Mouse (Mus musculus) embryonic facial prominence, embryonic 12.5 days (tissue): ENCODE data around the gene Gsto2. TPM values are rescaled to one million over a fixed set of nuclear protein-coding genes. Genes with fewer than 3 reads are reported as not detected.
A peak's percentile ranks its signal among the peaks of the same experiment; 100 is the strongest.
"Not testable (repeated sequence)": the region's sequence is repeated elsewhere in the genome, so short reads cannot be mapped to it uniquely, and the experiment has no call there.

Source experiments
- ATAC-seq: fragments of 200-750 bp; cut with Nextera tagmentation; 2 replicates; pipeline ENCODE4 v1.8.0; 2017; ENCODE audit not compliant: insufficient number of reproducible peaks, insufficient read depth, low FRiP score, low TSS enrichment
- H3K27ac ChIP-seq: fragments of 300-500 bp; sonication (generic); 2 replicates; pipeline ENCODE4 v1.5.1; 2016; ENCODE audit warnings: mild to moderate bottlenecking
- H3K27me3 ChIP-seq: fragments of 300-500 bp; sonication (generic); 2 replicates; pipeline ENCODE4 v1.6.1; 2016; ENCODE audit warnings: mild to moderate bottlenecking, moderate library complexity
- H3K36me3 ChIP-seq: fragments of 300-500 bp; sonication (generic); 2 replicates; pipeline ENCODE4 v1.6.1; 2016; ENCODE audit warnings: mild to moderate bottlenecking
- H3K4me1 ChIP-seq: fragments of 300-500 bp; sonication (generic); 2 replicates; pipeline ENCODE4 v1.6.1; 2016
- H3K4me2 ChIP-seq: fragments of 300-500 bp; sonication (generic); replicated peaks from 2 replicates; pipeline ENCODE4 v1.6.1; 2016; ENCODE audit warnings: mild to moderate bottlenecking, moderate library complexity
- H3K4me3 ChIP-seq: fragments of 300-500 bp; sonication (generic); 2 replicates; pipeline ENCODE4 v1.5.1; 2016; ENCODE audit warnings: mild to moderate bottlenecking
- H3K9ac ChIP-seq: fragments of 300-500 bp; sonication (generic); 2 replicates; pipeline ENCODE4 v1.6.1; 2016; ENCODE audit warnings: mild to moderate bottlenecking, moderate library complexity
- H3K9me3 ChIP-seq: fragments of 300-500 bp; sonication (generic); 2 replicates; pipeline ENCODE4 v1.6.1; 2016; ENCODE audit warnings: mild to moderate bottlenecking, moderate library complexity
- WGBS: fragments of 180-500 bp; shearing (Covaris S2); methylation state at CpG from one replicate; pipeline ENCODE4 v1.1.7; 2016; 5-methylcytosine and 5-hydroxymethylcytosine counted together
- polyA plus RNA-seq: library from polyadenylated mRNA; unstranded; fragments of >200 nt; fragmentation: Nextera tagmentation; extraction: Ambion mirVana; gene quantifications from 2 replicates; pipeline ENCODE4 v1.2.1, GENCODE M21; 2016

Gsto2 gene
- polyA plus RNA-seq, 1 experiment from 2014 or later = 1.6 TPM

DNA sequence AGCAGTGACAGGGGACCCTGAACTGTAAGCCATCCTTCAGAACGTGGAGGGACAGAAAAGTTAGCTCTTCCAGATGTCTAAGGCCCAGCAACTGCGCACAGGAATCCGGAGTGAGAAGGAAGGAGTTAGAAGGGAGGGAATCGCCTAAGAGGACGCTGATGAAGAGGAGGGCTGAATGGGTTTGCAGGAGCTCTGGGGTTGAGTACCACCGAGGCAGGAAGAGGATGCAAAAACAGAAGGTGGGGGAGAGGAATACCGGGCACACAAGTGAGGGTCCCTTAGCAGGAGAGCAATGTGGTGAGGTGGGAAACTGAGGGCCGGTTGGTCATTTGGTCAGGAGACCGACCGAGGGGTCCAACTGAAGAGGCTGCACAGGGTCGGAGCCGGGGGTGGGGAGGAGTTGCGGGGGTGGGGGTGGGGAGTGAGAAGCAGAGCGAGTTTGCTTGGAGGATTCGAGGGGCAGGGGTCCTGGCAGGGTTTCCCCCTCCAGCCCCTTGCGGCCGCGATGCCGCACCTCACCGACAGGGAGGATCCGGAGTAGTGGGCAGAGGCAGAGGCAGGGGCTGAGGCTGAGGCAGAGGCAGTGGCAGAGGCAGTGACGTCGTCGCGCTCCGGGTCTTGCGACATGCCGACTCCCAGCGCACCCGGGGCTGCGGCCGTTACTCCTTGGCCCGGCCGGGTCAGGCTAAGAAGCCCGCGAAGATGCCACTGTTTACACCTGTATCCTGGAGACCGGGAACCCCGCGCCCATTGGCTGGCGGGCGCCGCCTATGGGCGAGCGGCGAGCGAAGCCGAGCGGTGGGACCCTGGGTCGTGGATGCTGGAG is 28.4 kb upstream of the Gsto2 start:
- Histone ChIP-seq H3K9me3 (no peaks in the 10 kb centered on the region), H3K27ac (no peak overlapping the region), H3K36me3 (no peaks in the 10 kb centered on the region), H3K4me1 (no peaks in the 10 kb centered on the region), H3K27me3 (0 out of 2 replicates have a peak, but pooled peaks cover 11% of the 10 kb centered on the region), H3K4me2 (peak overlapping the region; percentile 87), H3K9ac (peak overlapping the region; percentile 27), H3K4me3 (peak overlapping the region; percentile 52)
- 2% methylated on average over 41 of the region's 49 CpGs for WGBS
- peak; percentile 92 for ATAC-seq

DNA sequence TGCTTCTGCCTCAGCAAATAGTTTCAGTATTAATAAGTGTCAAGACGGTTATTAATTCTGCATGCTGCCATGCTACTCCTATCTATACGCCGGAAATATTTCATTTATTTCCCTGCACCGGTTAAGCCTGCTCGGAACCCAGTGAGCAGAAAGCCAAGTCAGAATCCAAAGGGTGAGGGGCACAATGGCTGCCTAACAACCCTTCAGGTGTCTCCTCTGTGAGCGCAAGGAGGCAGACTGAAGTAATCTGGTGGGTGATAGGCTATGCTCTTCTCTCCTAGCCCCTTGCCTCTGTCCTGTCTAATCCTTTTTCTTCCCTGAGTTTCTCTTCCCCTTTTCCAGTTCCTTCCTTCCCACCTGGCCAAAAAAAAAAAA is 27.8 kb upstream of the Gsto2 start:
- H3K4me3 ChIP-seq = peak overlapping the region; percentile 52
- H3K36me3 ChIP-seq = no peaks in the 10 kb centered on the region
- 0 out of 2 replicates have a peak, but pooled peaks cover 11% of the 10 kb centered on the region for H3K27me3 ChIP-seq
- H3K27ac ChIP-seq = no peak overlapping the region
- H3K9me3 ChIP-seq = no peaks in the 10 kb centered on the region
- peak overlapping the region; percentile 27; the same call in 1 of the 2 replicates for H3K9ac ChIP-seq
- no peaks in the 10 kb centered on the region for H3K4me1 ChIP-seq
- WGBS = 0% methylated on average over 6 of the region's 6 CpGs
- H3K4me2 ChIP-seq = peak overlapping the region; percentile 87
- ATAC-seq = 0 out of 2 replicates have a peak, but pooled peaks have one; percentile 60

DNA sequence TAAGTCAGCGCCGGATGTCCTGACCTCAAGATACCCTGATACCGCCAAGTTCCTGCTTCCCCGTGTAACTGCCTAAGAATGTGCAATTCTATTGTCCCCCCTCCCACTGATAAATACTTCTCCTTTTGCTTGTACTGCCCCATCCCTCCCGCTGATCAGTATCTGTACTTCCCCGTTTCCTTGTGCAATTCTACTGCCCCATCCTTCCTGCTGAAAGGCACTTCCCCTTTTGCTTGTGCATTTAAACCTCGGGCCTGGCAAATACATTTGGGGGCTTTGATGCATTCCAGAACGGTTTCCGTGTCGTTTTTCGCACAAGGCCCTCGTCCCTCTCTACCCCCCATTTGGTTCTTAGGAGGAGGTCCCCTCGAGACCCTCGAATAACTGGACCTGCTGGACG is 24.1 kb upstream of the Gsto2 start:
- not testable (repeated sequence) for ATAC-seq

DNA sequence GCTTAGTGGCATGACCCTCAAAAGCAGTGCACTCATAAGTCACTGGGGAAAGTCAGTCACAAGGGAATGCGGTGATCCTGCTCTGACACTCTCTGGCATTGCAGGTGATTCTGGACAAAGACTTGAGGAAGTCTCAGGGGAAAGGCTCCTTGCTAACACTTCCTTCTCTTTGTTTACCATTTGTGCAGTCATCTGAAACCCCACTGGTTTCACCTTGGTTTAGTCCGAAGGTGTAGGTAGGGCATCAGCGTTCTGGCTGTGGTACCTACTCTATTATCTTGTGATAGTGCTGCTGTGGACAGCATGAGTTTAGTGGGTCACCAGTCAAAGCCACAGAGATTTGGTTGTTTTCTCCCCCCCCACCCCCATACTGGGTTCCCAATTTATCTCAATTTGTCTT is 15.6 kb upstream of the Gsto2 start:
- 83% methylated on average over 3 of the region's 3 CpGs for WGBS
- Histone ChIP-seq H3K4me2 (no peak overlapping the region), H3K27ac (no peak overlapping the region)

More for the DNA sequence above, 24.1 kb upstream of the Gsto2 start:
- WGBS = 80% methylated on average over 15 of the region's 15 CpGs
- not testable (repeated sequence) for H3K4me3 ChIP-seq, H3K36me3 ChIP-seq, H3K9me3 ChIP-seq, H3K4me1 ChIP-seq, H3K4me2 ChIP-seq, H3K27me3 ChIP-seq, H3K27ac ChIP-seq, H3K9ac ChIP-seq

DNA sequence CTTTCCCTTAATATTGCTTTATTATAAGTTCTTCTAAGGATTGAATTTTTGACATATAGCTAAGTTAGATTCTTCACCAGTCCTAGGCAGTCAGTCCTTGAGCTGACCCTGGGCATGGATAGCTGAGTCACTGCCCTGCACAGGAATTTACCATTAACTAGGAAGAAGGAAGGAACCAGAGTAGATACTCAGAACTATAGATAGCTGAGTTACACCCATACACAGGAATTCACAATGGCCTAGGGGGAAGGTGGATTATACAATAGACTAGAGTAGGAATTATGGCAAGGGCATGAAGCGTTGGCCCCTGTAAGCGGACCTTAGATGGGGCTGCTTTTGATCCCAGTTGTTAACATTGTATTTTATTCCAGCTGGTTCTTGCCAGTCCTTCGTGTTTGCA is 13.2 kb upstream of the Gsto2 start:
- not testable (repeated sequence) for ATAC-seq, H3K9me3 ChIP-seq, H3K27me3 ChIP-seq, H3K9ac ChIP-seq, H3K4me3 ChIP-seq, H3K36me3 ChIP-seq, H3K27ac ChIP-seq, H3K4me2 ChIP-seq
- H3K4me1 ChIP-seq = peaks cover 13% of the 10 kb centered on the region; the same call in 1 of the 2 replicates
- 91% methylated on average over 3 of the region's 3 CpGs for WGBS

More for the DNA sequence above, 15.6 kb upstream of the Gsto2 start:
- H3K36me3 ChIP-seq = no peaks in the 10 kb centered on the region
- H3K9ac ChIP-seq = no peak overlapping the region
- no peak for ATAC-seq
- H3K9me3 ChIP-seq = no peaks in the 10 kb centered on the region
- H3K4me1 ChIP-seq = peaks cover 10% of the 10 kb centered on the region; the same call in 1 of the 2 replicates
- no peak overlapping the region for H3K4me3 ChIP-seq
- H3K27me3 ChIP-seq = no peaks in the 10 kb centered on the region

DNA sequence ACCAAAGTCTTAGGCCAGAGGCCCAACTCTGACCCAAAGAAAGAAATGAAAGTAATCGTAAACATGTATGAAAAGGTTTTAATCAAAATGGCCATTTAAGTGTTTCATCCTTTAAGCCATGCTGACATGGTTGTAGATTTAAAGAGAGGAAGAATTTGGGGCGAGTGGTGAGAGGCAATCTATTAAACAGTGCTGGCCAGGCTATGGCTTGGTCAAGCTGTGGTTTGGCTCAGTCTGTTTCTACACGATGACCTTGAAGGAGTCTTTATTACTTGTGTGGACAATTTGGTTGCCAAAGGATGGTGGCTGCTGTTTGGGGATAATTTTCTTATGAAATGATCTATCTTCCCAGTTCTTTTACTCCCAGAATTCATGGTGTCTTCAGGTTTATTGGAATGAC is 12.3 kb upstream of the Gsto2 start:
- H3K27me3 ChIP-seq = no peaks in the 10 kb centered on the region
- H3K36me3 ChIP-seq = peaks cover 7% of the 10 kb centered on the region; the same call in 1 of the 2 replicates
- ATAC-seq = no peak
- no peak overlapping the region for H3K27ac ChIP-seq
- no peak overlapping the region for H3K4me3 ChIP-seq
- 87% methylated on average over 3 of the region's 3 CpGs for WGBS
- H3K9ac ChIP-seq = no peak overlapping the region
- no peak overlapping the region for H3K4me2 ChIP-seq
- H3K9me3 ChIP-seq = no peaks in the 10 kb centered on the region
- peaks cover 13% of the 10 kb centered on the region; the same call in 1 of the 2 replicates for H3K4me1 ChIP-seq

DNA sequence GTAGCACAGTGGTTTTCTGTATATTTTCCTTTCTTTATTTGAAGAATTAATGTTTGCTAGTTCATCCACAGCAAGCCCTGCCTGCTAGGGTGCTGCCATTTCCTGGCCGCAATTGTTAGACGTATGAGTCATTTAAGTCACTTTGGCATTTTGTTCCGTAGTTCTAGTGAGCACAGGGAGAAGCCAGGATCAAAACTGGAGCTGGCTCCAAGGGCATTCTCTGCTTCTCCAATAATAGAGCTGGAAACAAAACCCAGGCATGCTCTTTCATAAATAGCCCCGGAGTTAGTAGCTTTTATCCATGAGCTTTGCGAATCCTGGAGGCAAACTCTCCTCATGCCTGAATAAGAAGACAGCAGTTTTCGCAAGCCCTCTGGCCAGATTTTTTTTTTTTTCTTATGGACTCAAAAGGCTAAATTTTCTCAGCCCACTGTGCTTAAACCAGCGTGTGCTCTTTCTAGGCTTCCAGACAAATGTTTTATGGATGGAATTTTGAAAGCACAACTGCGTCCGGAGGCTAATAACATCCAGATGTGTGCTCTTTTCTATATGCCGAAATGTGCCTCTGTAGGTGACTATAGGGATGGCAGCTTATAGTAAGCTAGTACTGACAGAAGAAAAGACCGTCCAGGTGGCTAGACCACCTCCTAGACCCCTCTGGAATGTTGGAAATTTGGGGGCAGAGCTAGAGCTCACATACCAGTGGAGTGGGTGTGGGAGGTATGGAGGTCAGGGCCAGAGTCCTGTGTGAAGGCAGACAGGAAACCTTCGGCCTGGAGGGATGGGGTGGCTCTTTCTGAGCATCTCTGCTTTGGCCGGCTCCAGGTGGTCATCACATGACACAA is 11.2 kb upstream of the Gsto2 start:
- peak overlapping the region; percentile 86 for H3K4me2 ChIP-seq
- peaks cover 13% of the 10 kb centered on the region; the same call in 1 of the 2 replicates for H3K4me1 ChIP-seq
- peaks cover 12% of the 10 kb centered on the region; the same call in 1 of the 2 replicates for H3K36me3 ChIP-seq
- no peaks in the 10 kb centered on the region for H3K27me3 ChIP-seq
- H3K4me3 ChIP-seq = peak overlapping the region; percentile 70
- WGBS = 7% methylated on average over 13 of the region's 13 CpGs
- peak; percentile 82 for ATAC-seq
- no peaks in the 10 kb centered on the region for H3K9me3 ChIP-seq
- H3K9ac ChIP-seq = peak overlapping the region; percentile 80
- peak overlapping the region; percentile 90 for H3K27ac ChIP-seq

DNA sequence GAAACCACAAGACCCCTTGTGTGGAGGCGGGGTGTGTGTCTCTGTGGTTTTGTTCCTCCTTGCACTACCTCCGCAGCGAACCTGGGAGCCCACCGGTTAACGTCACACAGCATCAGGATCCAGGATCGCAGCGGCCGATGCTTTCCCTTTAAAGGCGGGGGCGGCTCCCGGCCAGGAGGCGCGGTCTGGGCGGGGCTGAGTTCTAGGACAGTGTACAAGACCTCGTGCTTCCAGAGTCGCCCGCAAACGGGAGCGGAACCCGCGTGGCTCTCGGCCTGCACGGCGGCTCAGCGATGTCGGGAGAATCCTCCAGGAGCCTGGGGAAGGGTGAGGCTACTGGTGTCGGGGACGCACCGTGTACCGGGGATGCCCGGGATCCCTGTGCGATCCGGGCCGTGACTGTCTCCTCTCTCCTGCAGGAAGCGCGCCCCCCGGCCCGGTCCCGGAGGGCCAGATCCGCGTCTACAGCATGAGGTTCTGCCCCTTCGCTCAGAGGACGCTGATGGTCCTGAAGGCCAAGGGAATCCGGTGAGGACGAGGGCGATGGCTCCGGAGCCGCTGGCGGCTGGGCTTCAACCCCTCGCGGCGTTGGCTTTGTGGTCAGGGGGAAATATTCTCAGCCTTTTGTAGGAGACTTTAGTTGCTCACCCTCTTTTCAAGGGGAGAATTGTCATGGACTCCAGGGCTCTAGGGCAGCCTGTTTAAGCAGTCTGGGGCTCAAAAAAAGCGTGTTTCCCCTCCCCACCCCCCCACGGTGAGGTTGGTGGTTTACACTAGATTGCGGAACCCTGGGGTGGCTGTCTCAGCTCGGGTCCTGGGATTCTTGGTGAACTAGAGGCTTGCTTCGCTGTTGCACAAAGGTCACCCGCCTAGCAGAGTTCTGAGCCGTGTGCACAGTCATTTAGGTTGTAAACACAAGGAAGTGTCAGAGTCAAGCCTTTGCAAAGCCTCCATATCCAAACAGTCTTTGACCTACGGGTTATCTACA is 10.2 kb upstream of the Gsto2 start, which contains the start of gene Gsto1:
Gene Gsto1, plus strand, starts transcription at position 175 of the 988 bp plus-strand sequence.
- Histone ChIP-seq H3K4me3 (peak within 1 kb of the TSS; percentile 70), H3K4me1 (peaks cover 13% of the 10 kb centered on the region; the same call in 1 of the 2 replicates), H3K9ac (peak within 1 kb of the TSS; percentile 80), H3K27me3 (no peaks in the 10 kb centered on the region), H3K9me3 (no peaks in the 10 kb centered on the region), H3K27ac (peak within 1 kb of the TSS; percentile 90), H3K36me3 (peaks cover 21% of the 10 kb centered on the region), H3K4me2 (peak within 1 kb of the TSS; percentile 86)
- WGBS = under 1% methylated on average over 60 of the region's 60 CpGs
- peak; percentile 91 for ATAC-seq

DNA sequence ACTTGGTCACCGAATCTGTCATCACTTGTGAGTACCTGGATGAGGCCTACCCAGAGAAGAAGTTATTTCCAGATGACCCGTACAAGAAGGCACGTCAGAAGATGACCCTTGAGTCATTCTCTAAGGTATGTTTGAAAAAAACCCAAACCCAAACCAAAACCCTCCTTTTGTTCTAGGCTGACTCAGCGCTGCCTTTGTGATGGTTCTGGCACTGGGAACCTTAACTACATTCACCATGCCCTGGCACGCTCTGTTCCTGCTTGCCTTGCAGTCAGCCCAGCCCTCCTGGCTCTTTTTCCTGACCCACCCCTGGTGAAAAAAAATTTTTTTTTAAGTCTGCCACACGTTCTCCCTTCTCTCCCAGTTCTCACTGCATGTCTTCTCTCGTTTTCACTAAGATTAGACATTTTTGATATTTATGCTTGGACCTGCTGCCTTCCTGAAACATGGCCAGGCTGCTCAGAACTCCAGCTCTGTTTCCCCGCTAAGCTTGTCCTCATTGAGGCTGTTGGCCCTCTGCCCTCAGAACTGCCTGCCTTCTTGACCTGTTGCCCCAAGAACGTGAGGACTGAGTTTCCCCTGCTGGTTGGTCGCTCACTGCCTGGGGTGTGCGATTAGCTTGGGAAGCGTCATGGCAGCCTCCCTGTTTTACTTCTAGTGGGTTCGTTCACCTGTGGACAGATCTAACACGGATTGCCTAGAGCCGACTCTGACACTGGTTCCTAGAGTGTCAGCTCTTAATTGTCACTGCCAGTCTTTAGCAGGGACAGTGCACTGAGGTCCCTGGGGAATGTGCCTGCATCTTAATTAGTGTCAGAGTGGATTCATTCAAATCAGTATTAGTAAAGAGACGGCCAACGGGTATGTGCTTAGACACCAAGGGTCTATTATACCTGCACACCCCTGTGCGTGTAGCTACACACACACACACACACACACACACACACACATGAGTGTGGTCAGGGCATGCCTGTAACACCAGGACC is 7.1 kb upstream of the Gsto2 start:
- H3K27ac ChIP-seq = no peak overlapping the region
- no peak overlapping the region for H3K9ac ChIP-seq
- peaks cover 13% of the 10 kb centered on the region; the same call in 1 of the 2 replicates for H3K4me1 ChIP-seq
- H3K36me3 ChIP-seq = peaks cover 31% of the 10 kb centered on the region
- no peak overlapping the region for H3K4me2 ChIP-seq
- no peak for ATAC-seq
- no peak overlapping the region for H3K4me3 ChIP-seq
- H3K9me3 ChIP-seq = no peaks in the 10 kb centered on the region
- 77% methylated on average over 18 of the region's 18 CpGs for WGBS
- no peaks in the 10 kb centered on the region for H3K27me3 ChIP-seq

DNA sequence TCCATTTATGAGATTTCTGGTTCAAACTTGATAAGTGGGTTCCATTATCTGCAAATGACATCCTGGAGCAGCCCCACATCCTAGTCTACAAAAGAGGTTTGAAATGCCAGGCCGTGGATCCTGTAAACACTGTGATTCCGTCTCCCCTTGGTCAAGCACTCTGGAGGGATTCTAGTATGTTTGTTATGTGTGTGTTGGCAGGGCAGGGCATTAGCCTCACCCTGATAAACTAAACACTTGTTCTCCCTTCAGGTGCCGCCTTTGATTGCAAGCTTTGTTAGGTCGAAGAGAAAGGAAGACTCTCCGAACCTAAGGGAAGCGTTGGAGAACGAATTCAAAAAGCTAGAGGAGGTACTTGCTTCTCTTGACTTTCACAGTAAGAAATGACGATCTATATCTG is 6.2 kb upstream of the Gsto2 start:
- Histone ChIP-seq H3K9me3 (no peaks in the 10 kb centered on the region), H3K27me3 (no peaks in the 10 kb centered on the region), H3K27ac (no peak overlapping the region), H3K9ac (no peak overlapping the region), H3K4me3 (no peak overlapping the region), H3K36me3 (peaks cover 35% of the 10 kb centered on the region), H3K4me1 (peaks cover 8% of the 10 kb centered on the region; the same call in 1 of the 2 replicates), H3K4me2 (no peak overlapping the region)
- no peak for ATAC-seq
- 92% methylated on average over 8 of the region's 8 CpGs for WGBS
